Mouse (Mus musculus) hindbrain, embryonic 11.5 days (tissue): ENCODE data around the gene Tnfrsf26. TPM values are rescaled to one million over a fixed set of nuclear protein-coding genes. Genes with fewer than 3 reads are reported as not detected.

Source experiments
- ATAC-seq: fragments of 200-750 bp; cut with Nextera tagmentation; 2 replicates; pipeline ENCODE4 v1.8.0; 2017; ENCODE audit warnings: mild to moderate bottlenecking, moderate TSS enrichment, moderate library complexity; ENCODE audit not compliant: low FRiP score
- DNase-seq: peaks from one replicate; pipeline ENCODE4 v3.0.0-alpha.2; 2015; ENCODE audit warnings: low spot score
- H3K27ac ChIP-seq: fragments of 300-500 bp; sonication (generic); 2 replicates; pipeline ENCODE4 v1.5.1; 2014; ENCODE audit warnings: mild to moderate bottlenecking, low read depth, low read length
- H3K27me3 ChIP-seq: fragments of 300-500 bp; sonication (generic); 2 replicates; pipeline ENCODE4 v1.6.1; 2014; ENCODE audit warnings: mild to moderate bottlenecking, low read length, moderate library complexity, mixed read lengths; ENCODE audit not compliant: control insufficient read depth, insufficient read depth
- H3K36me3 ChIP-seq: fragments of 300-500 bp; sonication (generic); 2 replicates; pipeline ENCODE4 v1.6.1; 2014; ENCODE audit warnings: mild to moderate bottlenecking, low read length, moderate library complexity, mixed read lengths; ENCODE audit not compliant: control insufficient read depth, insufficient read depth
- H3K4me1 ChIP-seq: fragments of 300-500 bp; sonication (generic); replicated peaks from 2 replicates; pipeline ENCODE4 v1.6.1; 2014; ENCODE audit warnings: low read length, mixed read lengths; ENCODE audit not compliant: control insufficient read depth, insufficient read depth
- H3K4me2 ChIP-seq: fragments of 300-500 bp; sonication (generic); replicated peaks from 2 replicates; pipeline ENCODE4 v1.6.1; 2014; ENCODE audit warnings: mild to moderate bottlenecking, low read depth, low read length
- H3K4me3 ChIP-seq: fragments of 300-500 bp; sonication (generic); 2 replicates; pipeline ENCODE4 v1.5.1; 2014; ENCODE audit warnings: low read depth, low read length
- H3K9ac ChIP-seq: fragments of 300-500 bp; sonication (generic); 2 replicates; pipeline ENCODE4 v1.6.1; 2014; ENCODE audit warnings: low read depth, low read length
- H3K9me3 ChIP-seq: fragments of 300-500 bp; sonication (generic); 2 replicates; pipeline ENCODE4 v1.6.1; 2016; ENCODE audit warnings: low read length; ENCODE audit not compliant: control insufficient read depth
- WGBS: fragments of 180-500 bp; shearing (Covaris S2); extraction: QIAGEN DNeasy Blood & Tissue Kit; methylation state at CpG from one replicate; pipeline ENCODE4 v1.1.7; 2014; 5-methylcytosine and 5-hydroxymethylcytosine counted together
- polyA plus RNA-seq: library from polyadenylated mRNA; unstranded; fragments of >200 nt; fragmentation: Nextera tagmentation; extraction: Ambion mirVana; gene quantifications from 2 replicates; pipeline ENCODE4 v1.2.1, GENCODE M21; 2014

Tnfrsf26 gene
- polyA plus RNA-seq, 1 experiment from 2014 or later: 0.25 TPM

DNA sequence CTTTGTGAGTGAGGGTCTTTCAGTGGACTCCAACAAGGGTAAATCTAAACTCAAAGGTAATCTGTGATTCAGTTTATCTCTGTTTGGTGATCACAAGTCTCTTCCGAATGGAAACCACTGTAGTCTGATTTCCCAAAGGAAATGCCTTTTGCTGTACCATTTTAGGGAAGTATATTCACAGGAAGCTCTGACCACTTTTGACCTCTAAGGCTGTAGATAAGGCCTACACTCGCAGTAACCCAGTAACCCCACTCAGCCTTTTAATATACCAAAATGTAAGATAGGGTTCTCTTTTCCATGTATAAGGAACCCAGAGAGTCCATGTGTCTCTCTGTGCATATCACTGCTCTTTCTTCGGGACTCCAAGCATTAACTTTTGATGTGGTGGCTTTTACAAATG is 23.2 kb downstream of the Tnfrsf26 start:
- no peak for ATAC-seq
- no peak overlapping the region for H3K4me2 ChIP-seq
- no peaks in the 10 kb centered on the region for H3K27me3 ChIP-seq
- no peak overlapping the region for H3K4me3 ChIP-seq
- H3K36me3 ChIP-seq: no peaks in the 10 kb centered on the region
- no peaks in the 10 kb centered on the region for H3K9me3 ChIP-seq
- no peak overlapping the region for H3K9ac ChIP-seq
- no peak overlapping the region for H3K27ac ChIP-seq
- no peak for DNase-seq
- H3K4me1 ChIP-seq: no peaks in the 10 kb centered on the region
- 86% methylated on average over 3 of the region's 3 CpGs for WGBS

DNA sequence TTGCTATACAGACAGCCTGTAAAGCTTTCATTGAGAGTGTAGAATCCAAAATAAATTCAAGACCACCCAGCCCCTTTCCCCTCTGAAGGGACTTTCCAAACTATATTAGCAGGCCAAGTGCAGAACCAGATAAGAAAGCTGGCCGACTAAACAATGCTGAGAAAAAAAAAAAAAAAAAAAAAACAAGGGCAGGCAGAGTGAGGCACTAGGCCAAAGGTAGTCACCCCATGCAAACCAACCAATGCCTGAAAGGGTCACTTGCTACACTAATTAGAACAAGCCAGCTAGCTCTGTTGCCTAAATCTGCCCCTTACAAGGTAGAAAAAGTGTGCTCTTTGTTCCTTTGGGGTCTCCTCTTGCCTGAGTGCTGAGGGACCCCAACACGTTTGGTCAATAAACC is 23.6 kb downstream of the Tnfrsf26 start:
- no peaks in the 10 kb centered on the region for H3K36me3 ChIP-seq
- ATAC-seq (no peak), DNase-seq (no peak)
- H3K4me1 ChIP-seq: no peaks in the 10 kb centered on the region
- no peaks in the 10 kb centered on the region for H3K9me3 ChIP-seq
- no peaks in the 10 kb centered on the region for H3K27me3 ChIP-seq
- no peak overlapping the region for H3K4me2 ChIP-seq
- H3K27ac ChIP-seq: no peak overlapping the region
- H3K9ac ChIP-seq: no peak overlapping the region
- no peak overlapping the region for H3K4me3 ChIP-seq
- 87% methylated on average over 2 of the region's 2 CpGs for WGBS

- no peaks in the 10 kb centered on the region for H3K27me3 ChIP-seq
- 72% methylated on average over 2 of the region's 2 CpGs for WGBS
Observed at GRCm38 (mm10) chr7:143601705-143602104, 26.8 kb downstream of the Tnfrsf26 start.

GRCm38 (mm10) chr7:143600231-143600740 is 28.2 kb downstream of the Tnfrsf26 start:
- Histone ChIP-seq H3K4me3 (peak overlapping the region; percentile 79), H3K9ac (no peak overlapping the region; the same call in 1 of the 2 replicates), H3K27ac (no peak overlapping the region), H3K9me3 (no peaks in the 10 kb centered on the region), H3K27me3 (no peaks in the 10 kb centered on the region), H3K36me3 (0 out of 2 replicates have a peak, but pooled peaks cover 2% of the 10 kb centered on the region), H3K4me2 (peak overlapping the region; percentile 34), H3K4me1 (0 out of 2 replicates have a peak, but pooled peaks cover 3% of the 10 kb centered on the region)
- 8% methylated on average over 15 of the region's 15 CpGs for WGBS
- no peak; the same call in 1 of the 2 replicates for ATAC-seq
- DNase-seq: no peak

More at GRCm38 (mm10) chr7:143601705-143602104, 26.8 kb downstream of the Tnfrsf26 start:
- H3K9me3 ChIP-seq: no peaks in the 10 kb centered on the region
- no peaks in the 10 kb centered on the region for H3K36me3 ChIP-seq
- no peak overlapping the region for H3K4me2 ChIP-seq
- no peak for ATAC-seq
- H3K27ac ChIP-seq: no peak overlapping the region
- H3K9ac ChIP-seq: no peak overlapping the region
- no peak overlapping the region for H3K4me3 ChIP-seq
- 0 out of 2 replicates have a peak, but pooled peaks cover 3% of the 10 kb centered on the region for H3K4me1 ChIP-seq
- DNase-seq: no peak

DNA sequence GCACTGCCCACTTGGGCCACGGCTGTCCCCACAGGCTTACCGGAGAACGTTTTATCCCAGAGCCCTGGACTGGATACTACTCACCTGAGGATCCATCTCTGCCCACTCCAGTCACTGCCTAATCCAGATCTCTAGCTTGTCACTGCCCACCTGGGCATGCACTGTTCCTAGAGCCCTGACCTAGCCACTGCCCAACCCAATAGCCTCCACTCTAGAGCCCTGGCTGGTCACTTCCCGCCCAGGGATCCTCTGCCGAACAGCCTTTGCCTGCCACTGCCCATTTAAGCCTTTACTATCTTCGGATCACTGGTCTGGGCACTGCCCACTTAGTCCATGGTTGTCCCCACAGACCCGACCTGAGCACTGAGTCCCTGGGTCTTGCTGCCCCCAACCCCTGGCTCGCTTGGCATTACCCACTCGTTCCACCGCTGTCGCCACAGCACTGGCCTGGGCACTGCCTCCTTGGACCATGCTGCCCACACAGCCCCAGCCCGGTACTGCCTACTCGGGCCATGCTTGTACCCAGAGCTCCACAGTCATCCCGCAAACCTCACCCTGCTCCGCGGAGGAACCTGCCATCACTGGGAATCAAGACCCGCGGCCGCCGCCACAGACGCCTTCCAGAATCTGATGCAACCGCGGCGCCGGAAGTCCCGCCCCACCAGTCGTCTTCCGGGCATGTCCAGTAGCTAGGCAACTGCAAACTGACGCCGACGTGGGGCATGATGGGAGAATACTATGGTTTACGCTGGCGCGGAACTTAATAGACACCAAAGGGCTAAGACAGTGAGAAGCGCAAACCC is 28.9 kb downstream of the Tnfrsf26 start, which contains the start of gene Cars:
Gene Cars (minus strand): TSS at position 663 of the 803 bp plus-strand sequence.
- Histone ChIP-seq H3K27me3 (no peaks in the 10 kb centered on the region), H3K9me3 (no peaks in the 10 kb centered on the region), H3K27ac (no peak within 1 kb of the TSS), H3K4me3 (peak within 1 kb of the TSS; percentile 79), H3K4me2 (peak within 1 kb of the TSS; percentile 89), H3K36me3 (0 out of 2 replicates have a peak, but pooled peaks cover 2% of the 10 kb centered on the region), H3K9ac (peak within 1 kb of the TSS; percentile 60), H3K4me1 (0 out of 2 replicates have a peak, but pooled peaks cover 3% of the 10 kb centered on the region)
- ATAC-seq: peak; percentile 98
- WGBS: 2% methylated on average over 35 of the region's 35 CpGs
- DNase-seq: peak; percentile 95

DNA sequence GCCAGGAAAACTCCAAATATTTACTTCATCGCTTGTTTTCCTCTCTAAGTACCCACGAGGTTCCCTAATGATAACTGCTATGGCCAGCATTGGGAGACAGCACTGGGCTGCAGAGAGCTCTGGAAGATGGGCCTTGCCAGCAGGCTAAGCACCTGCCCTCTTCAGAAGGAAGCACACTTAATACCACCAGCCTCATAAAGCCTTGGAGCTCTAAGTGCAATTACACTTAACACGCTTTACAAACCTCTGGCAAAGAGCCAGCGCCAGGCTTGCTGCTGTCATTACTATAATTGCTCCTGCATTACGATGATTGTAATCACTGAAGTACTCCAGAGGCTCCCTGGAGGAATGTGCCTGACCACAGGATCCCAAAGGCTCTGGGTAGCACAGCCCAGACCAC is 33.7 kb downstream of the Tnfrsf26 start:
- Histone ChIP-seq H3K27me3 (no peaks in the 10 kb centered on the region), H3K9ac (no peak overlapping the region), H3K4me2 (no peak overlapping the region), H3K27ac (no peak overlapping the region), H3K4me3 (no peak overlapping the region), H3K4me1 (0 out of 2 replicates have a peak, but pooled peaks cover 3% of the 10 kb centered on the region), H3K9me3 (no peaks in the 10 kb centered on the region), H3K36me3 (0 out of 2 replicates have a peak, but pooled peaks cover 5% of the 10 kb centered on the region)
- DNase-seq (no peak), ATAC-seq (no peak)
- 94% methylated on average over 5 of the region's 5 CpGs for WGBS

- H3K27ac ChIP-seq: no peak overlapping the region
- H3K4me2 ChIP-seq: no peak overlapping the region
- ATAC-seq: no peak
- 78% methylated on average over 8 of the region's 10 CpGs for WGBS
- no peaks in the 10 kb centered on the region for H3K9me3 ChIP-seq
- no peaks in the 10 kb centered on the region for H3K4me1 ChIP-seq
- DNase-seq: no peak
- no peak overlapping the region for H3K9ac ChIP-seq
- no peak overlapping the region for H3K4me3 ChIP-seq
- H3K27me3 ChIP-seq: no peaks in the 10 kb centered on the region
- peaks cover 5% of the 10 kb centered on the region; the same call in 1 of the 2 replicates for H3K36me3 ChIP-seq
Observed at GRCm38 (mm10) chr7:143592255-143592654, 36.3 kb downstream of the Tnfrsf26 start.

GRCm38 (mm10) chr7:143588006-143588405 is 40.5 kb downstream of the Tnfrsf26 start:
- Histone ChIP-seq H3K27ac (no peak overlapping the region), H3K9me3 (no peaks in the 10 kb centered on the region), H3K27me3 (no peaks in the 10 kb centered on the region), H3K36me3 (peaks cover 6% of the 10 kb centered on the region; the same call in 1 of the 2 replicates), H3K9ac (no peak overlapping the region), H3K4me2 (no peak overlapping the region), H3K4me3 (no peak overlapping the region), H3K4me1 (no peaks in the 10 kb centered on the region)
- DNase-seq: no peak
- WGBS: 89% methylated on average over 4 of the region's 4 CpGs
- ATAC-seq: no peak
